Mouse (Mus musculus): Measurements from ENCODE around the gene Baz1b. TPM values are rescaled to one million over a fixed set of nuclear protein-coding genes. Genes with fewer than 3 reads are reported as not detected.

Gene Baz1b
- polyA plus RNA-seq, 1 experiment from 2014 or later, result 83.6 TPM

- DNase-seq (ENCODE audit: low spot score) (no peak), ATAC-seq (replicated peaks; ENCODE audit: low FRiP score) (no peak)
- peaks cover 5% of the 10 kb centered on the region; the same call in 1 of the 2 replicates for H3K4me1 ChIP-seq (replicated peaks; ENCODE audit: control insufficient read depth, insufficient read depth, low read length)
- no peak overlapping the region for H3K4me3 ChIP-seq (ENCODE audit: low read depth, low read length)
- H3K27me3 ChIP-seq (ENCODE audit: control insufficient read depth, insufficient read depth, low read length), result no peaks in the 10 kb centered on the region; the same call in 1 of the 2 replicates
- WGBS, result 86% methylated on average over 9 of the region's 9 CpGs
- no peak overlapping the region for H3K27ac ChIP-seq (ENCODE audit: low read depth, low read length)
- H3K9ac ChIP-seq (ENCODE audit: low read length), result no peak overlapping the region
- no peak overlapping the region for H3K4me2 ChIP-seq (ENCODE audit: low read depth, low read length, severe bottlenecking)
- no peaks in the 10 kb centered on the region for H3K36me3 ChIP-seq (ENCODE audit: control insufficient read depth, insufficient read depth, low read length)
- H3K9me3 ChIP-seq (ENCODE audit: control insufficient read depth, low read length), result no peaks in the 10 kb centered on the region
Observed at GRCm38 (mm10) chr5:135280226-135280625, 93.2 kb downstream of the Baz1b start.

GRCm38 (mm10) chr5:135285211-135285610 lies 98.1 kb downstream of the Baz1b start:
- H3K4me1 ChIP-seq (replicated peaks; ENCODE audit: control insufficient read depth, insufficient read depth, low read length), result no peaks in the 10 kb centered on the region
- H3K36me3 ChIP-seq (ENCODE audit: control insufficient read depth, insufficient read depth, low read length), result no peaks in the 10 kb centered on the region
- WGBS, result 69% methylated on average over 3 of the region's 3 CpGs
- H3K4me3 ChIP-seq (ENCODE audit: low read depth, low read length), result no peak overlapping the region
- no peak for DNase-seq (ENCODE audit: low spot score)
- H3K9me3 ChIP-seq (ENCODE audit: control insufficient read depth, low read length), result no peaks in the 10 kb centered on the region
- no peak overlapping the region for H3K4me2 ChIP-seq (ENCODE audit: low read depth, low read length, severe bottlenecking)
- H3K9ac ChIP-seq (ENCODE audit: low read length), result no peak overlapping the region
- H3K27ac ChIP-seq (ENCODE audit: low read depth, low read length), result no peak overlapping the region
- no peak for ATAC-seq (replicated peaks; ENCODE audit: low FRiP score)
- no peaks in the 10 kb centered on the region for H3K27me3 ChIP-seq (ENCODE audit: control insufficient read depth, insufficient read depth, low read length)

DNA sequence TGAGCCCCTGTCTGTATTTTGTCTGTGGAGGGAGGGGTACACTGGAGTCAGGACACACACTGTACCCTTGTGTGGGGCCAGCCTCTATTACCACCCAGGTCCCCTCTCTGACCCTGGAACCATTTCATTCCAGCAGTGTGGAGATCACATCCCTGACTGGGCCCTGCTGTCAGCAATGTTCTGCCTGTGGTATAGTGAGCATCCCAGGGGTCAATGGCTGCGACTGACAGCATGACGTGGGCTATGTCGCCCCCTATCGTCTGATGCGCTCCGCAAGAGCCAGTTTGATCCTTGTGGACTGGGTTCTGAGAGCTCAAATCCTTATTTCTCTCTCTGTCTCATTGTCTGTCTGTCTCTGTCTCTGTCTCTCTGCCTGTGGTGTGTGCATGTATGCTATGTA lies 99.1 kb downstream of the Baz1b start:
- Histone ChIP-seq H3K9ac (ENCODE audit: low read length) (no peak overlapping the region), H3K27me3 (ENCODE audit: control insufficient read depth, insufficient read depth, low read length) (no peaks in the 10 kb centered on the region), H3K36me3 (ENCODE audit: control insufficient read depth, insufficient read depth, low read length) (no peaks in the 10 kb centered on the region), H3K27ac (ENCODE audit: low read depth, low read length) (no peak overlapping the region), H3K4me1 (replicated peaks; ENCODE audit: control insufficient read depth, insufficient read depth, low read length) (no peaks in the 10 kb centered on the region), H3K4me3 (ENCODE audit: low read depth, low read length) (no peak overlapping the region), H3K9me3 (ENCODE audit: control insufficient read depth, low read length) (no peaks in the 10 kb centered on the region), H3K4me2 (ENCODE audit: low read depth, low read length, severe bottlenecking) (no peak overlapping the region)
- ATAC-seq (replicated peaks; ENCODE audit: low FRiP score) (peak; percentile 69), DNase-seq (ENCODE audit: low spot score) (peak; percentile 92)
- WGBS, result 0% methylated on average over 6 of the region's 6 CpGs

DNA sequence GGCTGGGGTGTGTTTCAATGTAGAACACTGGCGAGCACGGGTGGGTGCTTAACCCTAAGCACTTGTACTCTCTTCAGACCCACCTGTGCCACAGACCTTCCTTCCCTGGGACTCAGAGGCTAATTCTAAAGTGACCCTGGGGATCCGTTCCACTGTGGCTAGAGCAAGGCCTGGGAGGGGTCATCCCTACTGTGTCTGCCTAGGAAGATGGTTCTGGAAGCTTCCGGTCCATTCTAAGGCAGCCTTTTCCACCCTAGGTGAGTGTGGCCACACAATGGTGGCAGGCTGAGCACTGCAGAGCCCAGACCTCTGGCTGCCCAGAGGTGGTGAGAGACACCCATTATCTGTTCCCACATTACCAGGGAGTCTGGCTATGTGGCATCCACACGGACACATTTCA lies 99.9 kb downstream of the Baz1b start:
- ATAC-seq (replicated peaks; ENCODE audit: low FRiP score), result no peak
- 84% methylated on average over 5 of the region's 5 CpGs for WGBS
- no peak overlapping the region for H3K9ac ChIP-seq (ENCODE audit: low read length)

GRCm38 (mm10) chr5:135290703-135291102 lies 103.6 kb downstream of the Baz1b start:
- ATAC-seq (replicated peaks; ENCODE audit: low FRiP score) (no peak), DNase-seq (ENCODE audit: low spot score) (no peak)
- Histone ChIP-seq H3K27ac (ENCODE audit: low read depth, low read length) (no peak overlapping the region), H3K9me3 (ENCODE audit: control insufficient read depth, low read length) (no peaks in the 10 kb centered on the region), H3K27me3 (ENCODE audit: control insufficient read depth, insufficient read depth, low read length) (no peaks in the 10 kb centered on the region), H3K36me3 (ENCODE audit: control insufficient read depth, insufficient read depth, low read length) (no peaks in the 10 kb centered on the region), H3K9ac (ENCODE audit: low read length) (no peak overlapping the region), H3K4me3 (ENCODE audit: low read depth, low read length) (no peak overlapping the region), H3K4me2 (ENCODE audit: low read depth, low read length, severe bottlenecking) (no peak overlapping the region), H3K4me1 (replicated peaks; ENCODE audit: control insufficient read depth, insufficient read depth, low read length) (no peaks in the 10 kb centered on the region)
- 80% methylated on average over 6 of the region's 6 CpGs for WGBS

More for the DNA sequence above, 99.9 kb downstream of the Baz1b start:
- H3K4me2 ChIP-seq (ENCODE audit: low read depth, low read length, severe bottlenecking), result no peak overlapping the region
- H3K9me3 ChIP-seq (ENCODE audit: control insufficient read depth, low read length), result no peaks in the 10 kb centered on the region
- H3K27me3 ChIP-seq (ENCODE audit: control insufficient read depth, insufficient read depth, low read length), result no peaks in the 10 kb centered on the region
- DNase-seq (ENCODE audit: low spot score), result peak; percentile 46
- no peak overlapping the region for H3K4me3 ChIP-seq (ENCODE audit: low read depth, low read length)
- no peaks in the 10 kb centered on the region for H3K36me3 ChIP-seq (ENCODE audit: control insufficient read depth, insufficient read depth, low read length)
- H3K27ac ChIP-seq (ENCODE audit: low read depth, low read length), result no peak overlapping the region
- no peaks in the 10 kb centered on the region for H3K4me1 ChIP-seq (replicated peaks; ENCODE audit: control insufficient read depth, insufficient read depth, low read length)

DNA sequence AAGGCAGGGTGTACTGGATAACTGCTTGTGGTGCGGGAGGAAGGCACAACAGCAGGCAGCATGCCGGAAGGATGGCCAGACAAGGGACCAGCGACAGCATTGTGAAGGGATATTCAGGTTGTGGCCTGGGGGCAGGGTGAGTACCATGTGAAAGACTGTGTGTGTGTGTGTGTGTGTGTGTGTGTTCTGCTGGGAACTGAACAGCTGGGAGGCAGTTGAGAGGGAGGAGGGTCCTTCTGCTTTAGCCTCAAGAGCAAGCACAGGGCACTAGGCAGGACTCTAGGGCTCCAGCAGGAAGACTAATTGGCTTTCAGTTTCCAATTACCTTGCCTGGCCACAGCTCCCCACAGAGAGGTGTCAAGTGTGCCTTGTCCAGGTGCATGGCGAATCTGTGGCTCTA lies 104.1 kb downstream of the Baz1b start:
- no peak for ATAC-seq (replicated peaks; ENCODE audit: low FRiP score)
- DNase-seq (ENCODE audit: low spot score), result no peak
- no peaks in the 10 kb centered on the region for H3K36me3 ChIP-seq (ENCODE audit: control insufficient read depth, insufficient read depth, low read length)
- no peak overlapping the region for H3K9ac ChIP-seq (ENCODE audit: low read length)
- no peaks in the 10 kb centered on the region for H3K4me1 ChIP-seq (replicated peaks; ENCODE audit: control insufficient read depth, insufficient read depth, low read length)
- no peak overlapping the region for H3K4me2 ChIP-seq (ENCODE audit: low read depth, low read length, severe bottlenecking)
- H3K4me3 ChIP-seq (ENCODE audit: low read depth, low read length), result no peak overlapping the region
- H3K9me3 ChIP-seq (ENCODE audit: control insufficient read depth, low read length), result no peaks in the 10 kb centered on the region
- H3K27ac ChIP-seq (ENCODE audit: low read depth, low read length), result no peak overlapping the region
- WGBS, result 47% methylated on average over 4 of the region's 4 CpGs
- no peaks in the 10 kb centered on the region for H3K27me3 ChIP-seq (ENCODE audit: control insufficient read depth, insufficient read depth, low read length)

GRCm38 (mm10) chr5:135292001-135292400 lies 104.9 kb downstream of the Baz1b start:
- H3K9me3 ChIP-seq (ENCODE audit: control insufficient read depth, low read length), result no peaks in the 10 kb centered on the region
- H3K36me3 ChIP-seq (ENCODE audit: control insufficient read depth, insufficient read depth, low read length), result no peaks in the 10 kb centered on the region
- DNase-seq (ENCODE audit: low spot score) (no peak), ATAC-seq (replicated peaks; ENCODE audit: low FRiP score) (no peak)
- no peak overlapping the region for H3K27ac ChIP-seq (ENCODE audit: low read depth, low read length)
- H3K4me1 ChIP-seq (replicated peaks; ENCODE audit: control insufficient read depth, insufficient read depth, low read length), result no peaks in the 10 kb centered on the region
- H3K4me3 ChIP-seq (ENCODE audit: low read depth, low read length), result no peak overlapping the region
- no peak overlapping the region for H3K9ac ChIP-seq (ENCODE audit: low read length)
- H3K27me3 ChIP-seq (ENCODE audit: control insufficient read depth, insufficient read depth, low read length), result no peaks in the 10 kb centered on the region
- WGBS, result 91% methylated on average over 2 of the region's 2 CpGs
- H3K4me2 ChIP-seq (ENCODE audit: low read depth, low read length, severe bottlenecking), result no peak overlapping the region

Small RNA genes within 50 kb of the gene (microRNA-seq; reads per million reads assigned to microRNA genes)
- gene Gm25315 (ENCODE audit: insufficient number of aligned reads), result not detected

Other genes starting within 250 kb of the Baz1b start
- gene Cldn4, start 240.3 kb upstream of the Baz1b start, polyA plus RNA-seq (2014; fragmentation: Nextera tagmentation; extraction: Ambion mirVana), result 5.6 and 7.0 TPM in 2 replicates
- gene Cldn3, start 201.1 kb upstream of the Baz1b start, polyA plus RNA-seq (2014; fragmentation: Nextera tagmentation; extraction: Ambion mirVana), result 4.4 and 7.3 TPM in 2 replicates
- 38.9 and 39.1 TPM in 2 replicates for gene Abhd11, start 178.1 kb upstream of the Baz1b start, polyA plus RNA-seq (2014; fragmentation: Nextera tagmentation; extraction: Ambion mirVana)
- gene Stx1a, start 163.8 kb upstream of the Baz1b start, polyA plus RNA-seq (2014; fragmentation: Nextera tagmentation; extraction: Ambion mirVana), result 11.2 and 14.9 TPM in 2 replicates
- gene Dnajc30, start 123.1 kb upstream of the Baz1b start, polyA plus RNA-seq (2014; fragmentation: Nextera tagmentation; extraction: Ambion mirVana), result 26.2 and 27.1 TPM in 2 replicates
- 142 and 148 TPM in 2 replicates for gene Bud23, start 122.3 kb upstream of the Baz1b start, polyA plus RNA-seq (2014; fragmentation: Nextera tagmentation; extraction: Ambion mirVana)
- 13.3 and 14.2 TPM in 2 replicates for gene Vps37d, start 109.0 kb upstream of the Baz1b start, polyA plus RNA-seq (2014; fragmentation: Nextera tagmentation; extraction: Ambion mirVana)
- gene Mlxipl, start 97.4 kb upstream of the Baz1b start, polyA plus RNA-seq (2014; fragmentation: Nextera tagmentation; extraction: Ambion mirVana), result 2.4 and 3.1 TPM in 2 replicates
- 24.5 and 25.8 TPM in 2 replicates for gene Tbl2, start 37.6 kb upstream of the Baz1b start, polyA plus RNA-seq (2014; fragmentation: Nextera tagmentation; extraction: Ambion mirVana)
- 43.8 and 46.8 TPM in 2 replicates for gene Bcl7b, start 19.0 kb upstream of the Baz1b start, polyA plus RNA-seq (2014; fragmentation: Nextera tagmentation; extraction: Ambion mirVana)
- gene Fzd9, start 64.0 kb downstream of the Baz1b start, polyA plus RNA-seq (2014; fragmentation: Nextera tagmentation; extraction: Ambion mirVana), result 19.5 and 19.7 TPM in 2 replicates
- 0.15 TPM in 1 of 2 replicates, not detected in the other for gene Fkbp6, start 162.8 kb downstream of the Baz1b start, polyA plus RNA-seq (2014; fragmentation: Nextera tagmentation; extraction: Ambion mirVana)
- not detected in 2 replicates for gene Trim50, start 166.0 kb downstream of the Baz1b start, polyA plus RNA-seq (2014; fragmentation: Nextera tagmentation; extraction: Ambion mirVana)
- 33.0 and 36.2 TPM in 2 replicates for gene Nsun5, start 182.7 kb downstream of the Baz1b start, polyA plus RNA-seq (2014; fragmentation: Nextera tagmentation; extraction: Ambion mirVana)
- 27.2 and 30.2 TPM in 2 replicates for gene Pom121, start 207.3 kb downstream of the Baz1b start, polyA plus RNA-seq (2014; fragmentation: Nextera tagmentation; extraction: Ambion mirVana)

All from forebrain, embryonic 11.5 days (tissue).